Mouse (Mus musculus) adrenal gland, adult 8-10 months (tissue): ENCODE measurements at regions not wholly inside any gene's neighbourhood (a gene's known extent, or its start where the extent isn't known, plus 50 kb on each side); places are given as distances from the start of the nearest gene placed in this dataset.
"Not testable (repeated sequence)": the region's sequence is repeated elsewhere in the genome, so short reads cannot be mapped to it uniquely, and the experiment has no call there.

ENCODE experiments used
- DNase-seq: peaks from one replicate; pipeline ENCODE4 v3.0.0; 2022

GRCm38 (mm10) chr10:95773425-95773980 lies 69.2 kb downstream of the Gm33543 start:
- no peak for DNase-seq

- no peak for DNase-seq
Measured at GRCm38 (mm10) chr10:95772811-95773424, 69.8 kb downstream of the Gm33543 start.

DNA sequence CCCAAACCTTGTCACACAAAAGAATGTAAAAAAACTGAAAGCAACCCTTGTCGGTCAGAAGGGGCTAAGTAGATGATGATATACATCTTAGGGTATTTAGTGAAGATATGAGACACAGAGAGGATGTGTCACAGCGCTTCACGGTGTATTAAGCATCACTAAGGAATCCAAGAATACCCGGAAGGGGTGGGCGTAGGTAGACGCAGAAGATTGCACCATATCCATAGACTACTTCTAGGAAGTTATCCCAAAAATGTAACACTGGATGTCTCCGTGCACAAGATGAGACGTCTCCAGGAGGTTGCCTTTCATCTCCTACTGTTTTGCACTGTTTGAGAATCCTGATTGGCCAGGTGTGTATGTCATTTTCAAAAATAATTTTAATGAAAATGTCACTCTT lies 73.8 kb downstream of the Gm33543 start:
- no peak for DNase-seq

- DNase-seq = no peak
Measured at GRCm38 (mm10) chr10:95767526-95768161, 75.1 kb downstream of the Gm33543 start.

DNA sequence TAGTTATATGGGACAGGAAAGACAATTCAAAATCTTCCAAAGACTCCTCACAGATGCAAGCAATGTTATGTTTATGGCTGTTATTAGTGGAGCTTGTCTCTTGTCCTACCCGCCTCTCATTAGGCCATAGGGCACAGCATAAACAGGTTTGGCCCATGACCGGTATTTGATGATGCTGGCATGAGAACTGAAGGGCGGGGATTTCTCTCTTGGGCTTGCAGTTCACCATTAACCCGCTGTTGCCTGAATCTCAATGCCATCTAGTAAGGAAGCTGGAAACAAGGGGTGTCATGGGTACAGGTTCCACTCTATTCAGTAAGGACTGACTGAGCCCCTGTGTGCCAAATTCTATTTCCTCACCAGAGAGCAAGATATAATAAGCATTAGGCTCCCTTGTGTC lies 78.6 kb downstream of the Gm33543 start:
- no peak for DNase-seq

DNA sequence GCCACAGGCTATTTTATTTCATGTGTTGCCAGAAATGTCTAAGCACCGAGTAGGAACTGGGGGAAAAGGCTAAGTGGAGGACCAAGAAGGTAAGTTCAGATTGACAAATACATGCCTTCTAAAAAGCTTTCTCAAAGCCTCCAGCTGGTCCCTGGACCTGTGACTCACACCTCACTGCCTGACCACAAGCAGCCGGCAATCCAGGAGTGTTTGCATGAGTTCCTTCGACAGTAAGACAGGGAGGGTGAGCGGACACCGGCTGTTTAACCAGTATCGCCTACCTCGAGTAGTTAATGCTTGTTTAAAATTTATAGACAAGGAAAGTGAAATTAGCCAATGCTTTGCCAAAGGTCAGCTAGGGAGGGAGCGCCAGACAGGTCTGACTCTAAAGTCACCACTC lies 80.1 kb downstream of the Gm33543 start:
- no peak for DNase-seq

GRCm38 (mm10) chr10:95761969-95762368 lies 80.8 kb downstream of the Gm33543 start:
- no peak for DNase-seq

GRCm38 (mm10) chr10:95760121-95760870 lies 82.4 kb downstream of the Gm33543 start:
- no peak for DNase-seq

- DNase-seq = no peak
Measured at GRCm38 (mm10) chr10:95758181-95758580, 84.5 kb downstream of the Gm33543 start.

GRCm38 (mm10) chr10:95755429-95755828 lies 82.2 kb upstream of the Anapc15-ps start:
- DNase-seq = no peak

GRCm38 (mm10) chr10:95753396-95753905 lies 80.2 kb upstream of the Anapc15-ps start:
- no peak for DNase-seq

- DNase-seq = no peak
Measured at GRCm38 (mm10) chr10:95748360-95748759, 75.1 kb upstream of the Anapc15-ps start.

DNA sequence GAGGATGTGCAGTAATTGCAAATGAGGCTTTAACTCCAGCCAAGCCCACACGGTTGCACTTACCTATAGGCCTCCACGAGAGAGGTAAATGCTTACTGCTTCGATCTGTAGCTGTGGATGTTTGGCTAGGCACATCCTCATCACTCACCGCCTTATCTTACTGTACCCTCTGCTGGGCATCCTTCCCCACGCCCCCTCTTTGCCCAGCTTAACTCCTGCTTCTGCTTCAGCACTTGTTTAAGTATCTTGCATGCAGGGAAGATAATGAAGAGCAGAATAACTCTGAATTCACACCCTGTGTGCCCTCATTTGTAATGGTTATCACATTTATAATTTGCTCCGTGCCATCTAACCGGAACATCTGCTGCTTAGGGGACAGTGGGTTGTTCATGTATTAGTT lies 74.7 kb upstream of the Anapc15-ps start:
- DNase-seq = no peak

- DNase-seq = no peak
Measured at GRCm38 (mm10) chr10:95745834-95746620, 72.8 kb upstream of the Anapc15-ps start.

- no peak for DNase-seq
Measured at GRCm38 (mm10) chr10:95745254-95745653, 72.0 kb upstream of the Anapc15-ps start.

DNA sequence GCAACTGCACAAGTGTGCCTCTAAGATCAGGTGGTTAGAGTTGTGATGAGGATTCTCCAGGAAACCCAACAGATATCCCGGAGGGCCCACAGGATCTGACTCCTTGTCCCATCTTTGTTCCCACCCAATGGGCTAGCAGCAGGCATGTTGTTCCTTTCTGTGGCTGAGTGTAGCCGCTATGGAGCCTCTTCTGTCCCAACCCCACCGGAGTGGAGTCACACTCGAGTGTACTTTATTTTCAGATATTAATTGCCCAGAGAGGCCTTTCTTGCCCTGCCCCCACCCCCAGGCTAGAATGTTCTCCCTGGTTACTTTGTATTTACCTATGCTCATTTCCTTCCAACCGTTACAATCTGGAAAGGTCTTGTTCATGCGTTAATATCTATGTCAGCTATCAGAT lies 70.4 kb upstream of the Anapc15-ps start:
- DNase-seq = no peak

GRCm38 (mm10) chr10:95739421-95739820 lies 66.2 kb upstream of the Anapc15-ps start:
- DNase-seq = no peak

DNA sequence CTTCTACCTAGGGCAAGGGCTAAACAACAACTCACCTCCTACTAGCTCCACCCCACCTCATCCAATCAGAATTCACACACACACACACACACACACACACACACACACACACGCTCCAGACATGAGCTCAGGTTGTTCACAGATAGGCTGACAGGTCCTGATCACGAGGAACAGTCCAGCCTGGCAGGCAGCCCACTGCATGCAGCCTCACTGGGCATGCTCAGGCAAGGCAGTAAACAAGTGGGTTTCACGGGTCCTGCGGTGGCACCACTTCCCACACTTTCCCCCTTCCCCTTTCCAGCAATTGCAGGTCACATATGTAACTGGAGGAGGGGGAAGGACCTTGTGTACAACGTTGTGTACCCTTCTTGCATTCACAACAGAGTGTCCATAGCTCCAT lies 63.5 kb upstream of the Anapc15-ps start:
- not testable (repeated sequence) for DNase-seq

DNA sequence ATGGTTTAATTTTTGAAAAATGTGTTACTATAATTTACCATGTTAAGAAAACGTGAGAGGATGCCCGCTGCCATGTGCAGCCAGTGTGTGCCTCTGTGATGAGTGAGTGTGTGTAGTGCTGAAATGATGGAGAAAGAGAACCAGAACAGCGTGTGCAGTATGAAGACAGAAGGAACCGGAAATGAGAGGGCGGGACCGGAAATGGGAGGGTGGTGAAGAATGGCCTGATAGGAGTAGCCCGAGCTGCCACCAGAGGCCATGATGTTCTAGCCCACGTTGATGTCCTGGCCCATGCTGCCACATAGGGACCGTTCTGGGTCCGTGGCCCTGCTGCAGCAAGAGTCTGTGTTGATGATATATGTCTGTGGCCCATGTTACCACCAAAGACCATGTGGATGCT lies 57.8 kb upstream of the Anapc15-ps start:
- DNase-seq = no peak

GRCm38 (mm10) chr10:95729890-95730289 lies 56.6 kb upstream of the Anapc15-ps start:
- no peak for DNase-seq

- DNase-seq = peak; percentile 33
Measured at GRCm38 (mm10) chr10:95725910-95726309, 52.7 kb upstream of the Anapc15-ps start.

GRCm38 (mm10) chr10:95725349-95725748 lies 52.1 kb upstream of the Anapc15-ps start:
- DNase-seq = no peak
